Mouse (Mus musculus): ENCODE measurements around the gene Slc4a2. TPM values are rescaled to one million over a fixed set of nuclear protein-coding genes. Genes with fewer than 3 reads are reported as not detected.

The Slc4a2 gene
- polyA plus RNA-seq, 1 experiment from 2014 or later: 38.4 TPM

DNA sequence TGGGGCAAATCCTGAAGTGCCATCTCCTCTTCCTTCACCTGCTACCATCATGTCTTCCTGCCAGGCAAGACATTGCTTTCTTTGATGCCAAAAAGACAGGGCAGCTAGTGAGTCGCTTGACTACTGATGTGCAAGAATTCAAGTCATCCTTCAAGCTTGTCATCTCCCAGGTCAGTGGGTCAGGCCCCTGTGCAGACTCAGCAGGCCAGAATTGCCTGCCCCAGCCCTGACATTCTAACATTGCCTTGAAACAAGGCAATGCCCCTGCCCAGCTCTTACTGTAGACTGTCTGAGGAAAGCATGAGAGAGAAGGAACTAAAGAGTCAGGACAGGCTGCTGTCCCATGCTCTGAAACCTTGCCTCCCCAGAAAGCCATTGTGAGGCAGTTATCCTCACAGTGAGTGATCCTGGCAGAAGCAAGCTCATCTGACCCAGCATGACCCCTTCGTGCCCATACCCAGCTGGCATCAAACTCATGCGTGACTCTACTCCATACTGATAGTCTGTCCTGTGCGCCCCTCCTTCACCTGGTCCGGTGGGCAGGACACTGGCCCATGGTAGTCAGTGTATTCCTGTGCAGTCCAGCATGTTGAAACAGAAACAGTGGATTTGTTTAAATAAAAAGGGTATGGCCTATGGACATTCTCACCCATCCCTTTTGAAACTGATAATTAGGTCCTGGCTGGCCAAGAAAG is 22.6 kb upstream of the Slc4a2 start:
- H3K36me3 ChIP-seq (replicated peaks): peaks cover 61% of the 10 kb centered on the region
- H3K27ac ChIP-seq (replicated peaks): no peak overlapping the region
- no peak for DNase-seq (ENCODE audit: low spot score)
- no peak overlapping the region for H3K4me3 ChIP-seq
- WGBS: 92% methylated on average over 5 of the region's 5 CpGs
- peaks cover 7% of the 10 kb centered on the region; the same call in 1 of the 2 replicates for H3K4me1 ChIP-seq
- no peaks in the 10 kb centered on the region for H3K9me3 ChIP-seq
- no peaks in the 10 kb centered on the region for H3K27me3 ChIP-seq (replicated peaks; ENCODE audit: low read depth, poor library complexity, severe bottlenecking)

DNA sequence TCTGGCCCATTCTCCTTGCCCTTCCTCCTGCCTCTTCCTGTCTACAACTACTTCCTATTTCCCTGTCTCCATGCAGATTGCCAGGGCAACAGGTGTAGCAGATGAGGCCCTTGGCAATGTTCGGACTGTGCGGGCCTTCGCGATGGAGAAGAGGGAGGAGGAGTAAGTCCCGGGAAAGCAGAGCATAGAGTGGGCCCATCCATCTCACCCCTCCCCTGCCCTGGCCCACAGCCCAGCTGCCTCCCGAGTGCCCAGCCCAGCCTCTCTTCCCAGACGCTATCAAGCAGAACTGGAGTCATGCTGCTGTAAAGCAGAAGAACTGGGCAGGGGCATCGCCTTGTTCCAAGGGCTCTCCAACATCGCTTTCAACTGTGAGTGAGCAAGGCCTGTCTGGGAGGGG is 21.7 kb upstream of the Slc4a2 start:
- DNase-seq (ENCODE audit: low spot score): no peak
- H3K4me1 ChIP-seq: peaks cover 7% of the 10 kb centered on the region; the same call in 1 of the 2 replicates
- no peaks in the 10 kb centered on the region for H3K9me3 ChIP-seq
- no peaks in the 10 kb centered on the region for H3K27me3 ChIP-seq (replicated peaks; ENCODE audit: low read depth, poor library complexity, severe bottlenecking)
- no peak overlapping the region for H3K27ac ChIP-seq (replicated peaks)
- H3K4me3 ChIP-seq: no peak overlapping the region
- 88% methylated on average over 9 of the region's 9 CpGs for WGBS
- peaks cover 66% of the 10 kb centered on the region for H3K36me3 ChIP-seq (replicated peaks)

GRCm38 (mm10) chr5:24404594-24405360 is 18.9 kb upstream of the Slc4a2 start:
- Histone ChIP-seq H3K27ac (replicated peaks) (no peak overlapping the region), H3K9me3 (no peaks in the 10 kb centered on the region), H3K36me3 (replicated peaks) (peaks cover 87% of the 10 kb centered on the region), H3K4me1 (peaks cover 6% of the 10 kb centered on the region; the same call in 1 of the 2 replicates), H3K27me3 (replicated peaks; ENCODE audit: low read depth, poor library complexity, severe bottlenecking) (no peaks in the 10 kb centered on the region), H3K4me3 (no peak overlapping the region)
- no peak for DNase-seq (ENCODE audit: low spot score)
- WGBS: 82% methylated on average over 6 of the region's 6 CpGs

DNA sequence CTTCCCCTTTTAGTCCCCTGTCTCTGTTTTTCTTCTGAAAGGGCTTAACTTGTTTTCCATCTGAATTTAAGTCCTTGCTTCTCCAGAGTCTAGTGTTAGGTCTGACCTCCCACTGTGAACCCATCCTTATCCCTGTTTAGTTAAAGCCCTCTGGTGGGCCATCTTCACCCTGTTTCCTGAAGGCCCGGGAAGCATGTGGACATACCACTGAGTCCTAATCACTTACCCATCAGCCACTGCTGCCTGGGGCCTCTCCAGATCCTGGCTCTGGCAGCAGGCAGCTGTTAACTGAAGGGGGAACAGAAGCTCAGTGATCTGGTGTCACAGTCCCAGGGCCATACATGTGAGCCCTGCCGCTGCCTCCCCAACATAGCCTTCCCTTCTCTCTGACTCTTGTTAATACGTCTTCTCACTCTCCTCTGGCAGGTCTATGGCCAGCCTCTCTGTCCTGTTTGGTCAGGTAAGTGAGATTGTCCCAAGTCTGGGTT is 18.2 kb upstream of the Slc4a2 start:
- Histone ChIP-seq H3K9me3 (no peaks in the 10 kb centered on the region), H3K27ac (replicated peaks) (no peak overlapping the region), H3K27me3 (replicated peaks; ENCODE audit: low read depth, poor library complexity, severe bottlenecking) (no peaks in the 10 kb centered on the region), H3K36me3 (replicated peaks) (peaks cover 81% of the 10 kb centered on the region), H3K4me1 (no peaks in the 10 kb centered on the region), H3K4me3 (no peak overlapping the region)
- DNase-seq (ENCODE audit: low spot score): no peak
- 73% methylated on average over 3 of the region's 3 CpGs for WGBS

- Histone ChIP-seq H3K4me1 (peaks cover 10% of the 10 kb centered on the region), H3K27me3 (replicated peaks; ENCODE audit: low read depth, poor library complexity, severe bottlenecking) (no peaks in the 10 kb centered on the region), H3K27ac (replicated peaks) (no peak overlapping the region), H3K4me3 (no peak overlapping the region), H3K36me3 (replicated peaks) (peaks cover 50% of the 10 kb centered on the region), H3K9me3 (no peaks in the 10 kb centered on the region)
- WGBS: 95% methylated on average over 13 of the region's 13 CpGs
- DNase-seq (ENCODE audit: low spot score): no peak
These were observed 15.0 kb upstream of the Slc4a2 start for GRCm38 (mm10) chr5:24408651-24409050.

GRCm38 (mm10) chr5:24409466-24409865 is 14.2 kb upstream of the Slc4a2 start:
- H3K4me3 ChIP-seq: no peak overlapping the region
- WGBS: 78% methylated on average over 2 of the region's 2 CpGs
- H3K36me3 ChIP-seq (replicated peaks): peaks cover 44% of the 10 kb centered on the region
- 0 out of 2 replicates have a peak, but pooled peaks cover 5% of the 10 kb centered on the region for H3K27me3 ChIP-seq (replicated peaks; ENCODE audit: low read depth, poor library complexity, severe bottlenecking)
- DNase-seq (ENCODE audit: low spot score): no peak
- no peaks in the 10 kb centered on the region for H3K9me3 ChIP-seq
- peaks cover 14% of the 10 kb centered on the region for H3K4me1 ChIP-seq
- H3K27ac ChIP-seq (replicated peaks): no peak overlapping the region

- H3K27me3 ChIP-seq (replicated peaks; ENCODE audit: low read depth, poor library complexity, severe bottlenecking): 0 out of 2 replicates have a peak, but pooled peaks cover 9% of the 10 kb centered on the region
- WGBS: 88% methylated on average over 2 of the region's 2 CpGs
- no peak overlapping the region for H3K4me3 ChIP-seq
- H3K27ac ChIP-seq (replicated peaks): no peak overlapping the region
- peaks cover 21% of the 10 kb centered on the region for H3K36me3 ChIP-seq (replicated peaks)
- peaks cover 31% of the 10 kb centered on the region for H3K4me1 ChIP-seq
- DNase-seq (ENCODE audit: low spot score): no peak
- H3K9me3 ChIP-seq: no peaks in the 10 kb centered on the region
These were observed 11.6 kb upstream of the Slc4a2 start for GRCm38 (mm10) chr5:24412063-24412462.

DNA sequence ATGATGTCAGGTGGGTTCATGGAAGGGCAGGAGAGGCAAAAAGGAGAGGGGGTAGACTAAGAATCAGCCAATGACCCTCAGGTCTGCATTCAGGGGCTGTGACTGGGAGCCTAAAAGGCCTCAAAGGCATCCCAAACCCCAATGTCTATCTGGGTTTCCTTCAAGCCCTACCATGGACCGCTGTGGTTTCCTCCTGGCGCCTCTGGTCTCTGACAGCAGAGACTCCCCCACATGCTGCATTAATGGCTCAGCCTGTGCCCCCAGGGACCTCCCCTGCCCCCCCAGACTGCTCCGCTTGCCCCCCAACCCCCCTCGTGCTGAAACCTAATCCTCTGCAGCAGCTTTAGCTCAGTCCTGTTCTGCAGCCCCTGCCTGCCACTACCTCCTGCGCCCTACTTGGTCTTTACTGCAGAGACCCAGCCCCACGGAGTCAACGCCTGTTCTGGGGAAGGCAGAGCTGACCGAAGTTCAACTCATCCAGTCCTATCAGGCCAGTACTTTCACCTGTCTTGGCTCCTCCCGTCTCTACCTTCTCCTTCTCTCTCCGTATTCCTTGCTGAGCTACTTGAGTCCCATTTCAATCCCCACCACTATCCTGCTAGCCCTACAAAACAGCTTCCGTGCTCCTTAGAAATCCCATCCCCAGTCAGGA is 10.5 kb upstream of the Slc4a2 start, which contains the start of gene Asic3:
TSS of gene Asic3 (plus strand) at position 351 of the 652 bp plus-strand sequence.
- peak; percentile 40 for DNase-seq (ENCODE audit: low spot score)

GRCm38 (mm10) chr5:24413938-24414337 is 9.7 kb upstream of the Slc4a2 start:
- WGBS: 87% methylated on average over 13 of the region's 13 CpGs
- Histone ChIP-seq H3K27ac (replicated peaks) (0 out of 2 replicates have a peak overlapping the region, but pooled peaks have one; percentile 21), H3K27me3 (replicated peaks; ENCODE audit: low read depth, poor library complexity, severe bottlenecking) (0 out of 2 replicates have a peak, but pooled peaks cover 9% of the 10 kb centered on the region), H3K4me3 (no peak overlapping the region), H3K4me1 (peaks cover 31% of the 10 kb centered on the region), H3K36me3 (replicated peaks) (peaks cover 15% of the 10 kb centered on the region), H3K9me3 (no peaks in the 10 kb centered on the region)
- no peak for DNase-seq (ENCODE audit: low spot score)

More for the DNA sequence above, 10.5 kb upstream of the Slc4a2 start, which contains the start of gene Asic3:
- Histone ChIP-seq H3K4me1 (peaks cover 31% of the 10 kb centered on the region), H3K27ac (replicated peaks) (0 out of 2 replicates have a peak within 1 kb of the TSS, but pooled peaks have one; percentile 21), H3K9me3 (no peaks in the 10 kb centered on the region), H3K36me3 (replicated peaks) (peaks cover 13% of the 10 kb centered on the region), H3K4me3 (peak within 1 kb of the TSS; percentile 1; the same call in 1 of the 2 replicates), H3K27me3 (replicated peaks; ENCODE audit: low read depth, poor library complexity, severe bottlenecking) (0 out of 2 replicates have a peak, but pooled peaks cover 9% of the 10 kb centered on the region)
- WGBS: 49% methylated on average over 11 of the region's 11 CpGs

DNA sequence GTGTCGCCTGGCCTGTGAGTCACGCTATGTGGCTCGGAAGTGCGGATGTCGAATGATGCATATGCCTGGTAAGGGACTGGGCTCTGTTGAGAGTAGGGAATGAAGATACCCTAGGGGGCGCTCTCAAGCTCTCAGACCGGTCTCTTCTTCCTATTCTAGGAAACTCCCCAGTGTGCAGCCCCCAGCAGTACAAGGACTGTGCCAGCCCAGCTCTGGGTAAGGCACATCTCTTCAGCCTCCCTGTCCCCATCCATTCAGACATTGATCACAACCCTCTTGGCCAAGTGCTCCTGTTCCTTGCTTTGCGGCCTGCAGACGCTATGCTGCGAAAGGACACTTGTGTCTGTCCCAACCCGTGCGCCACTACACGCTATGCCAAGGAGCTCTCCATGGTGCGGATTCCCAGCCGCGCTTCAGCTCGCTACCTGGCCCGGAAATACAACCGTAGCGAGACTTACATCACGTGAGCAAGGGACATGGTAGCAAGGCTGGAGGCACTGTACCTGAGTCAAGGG is 7.4 kb upstream of the Slc4a2 start:
- H3K27ac ChIP-seq (replicated peaks): no peak overlapping the region
- peak overlapping the region; percentile 27 for H3K4me3 ChIP-seq
- peaks cover 31% of the 10 kb centered on the region for H3K4me1 ChIP-seq
- DNase-seq (ENCODE audit: low spot score): peak; percentile 75
- WGBS: 4% methylated on average over 21 of the region's 21 CpGs
- no peaks in the 10 kb centered on the region for H3K9me3 ChIP-seq
- H3K27me3 ChIP-seq (replicated peaks; ENCODE audit: low read depth, poor library complexity, severe bottlenecking): 0 out of 2 replicates have a peak, but pooled peaks cover 9% of the 10 kb centered on the region
- peaks cover 35% of the 10 kb centered on the region for H3K36me3 ChIP-seq (replicated peaks)

GRCm38 (mm10) chr5:24417587-24417986 is 6.0 kb upstream of the Slc4a2 start:
- Histone ChIP-seq H3K27me3 (replicated peaks; ENCODE audit: low read depth, poor library complexity, severe bottlenecking) (0 out of 2 replicates have a peak, but pooled peaks cover 9% of the 10 kb centered on the region), H3K9me3 (no peaks in the 10 kb centered on the region), H3K4me1 (peaks cover 38% of the 10 kb centered on the region), H3K36me3 (replicated peaks) (peaks cover 40% of the 10 kb centered on the region), H3K27ac (replicated peaks) (no peak overlapping the region), H3K4me3 (no peak overlapping the region)
- DNase-seq (ENCODE audit: low spot score): no peak
- WGBS: 90% methylated on average over 10 of the region's 10 CpGs

DNA sequence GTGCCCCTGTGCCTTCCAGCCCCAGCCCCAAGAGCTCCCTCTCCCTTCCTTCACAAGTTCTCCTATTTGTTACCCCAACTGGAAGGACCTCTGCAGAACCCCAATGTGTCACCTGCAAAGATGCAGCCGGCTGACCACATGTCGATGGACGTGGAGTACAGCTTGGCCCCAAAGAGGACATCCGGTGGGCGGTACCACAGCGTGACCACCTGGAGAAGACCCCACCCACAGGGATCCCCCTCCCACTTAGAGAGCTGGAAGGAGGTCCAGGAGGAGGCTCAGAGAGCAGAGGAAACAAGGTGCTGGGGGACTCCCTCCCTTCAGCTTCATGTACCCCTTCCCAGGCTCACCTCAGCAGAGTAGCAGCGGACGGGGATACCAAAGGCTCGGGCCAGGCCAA is 3.3 kb upstream of the Slc4a2 start:
- Histone ChIP-seq H3K36me3 (replicated peaks) (peaks cover 40% of the 10 kb centered on the region), H3K27ac (replicated peaks) (no peak overlapping the region), H3K9me3 (no peaks in the 10 kb centered on the region), H3K27me3 (replicated peaks; ENCODE audit: low read depth, poor library complexity, severe bottlenecking) (0 out of 2 replicates have a peak, but pooled peaks cover 2% of the 10 kb centered on the region), H3K4me3 (no peak overlapping the region), H3K4me1 (peaks cover 40% of the 10 kb centered on the region)
- no peak for DNase-seq (ENCODE audit: low spot score)
- WGBS: 86% methylated on average over 9 of the region's 9 CpGs

Data from embryonic facial prominence, embryonic 10.5 days (tissue).